14 mouse cellular contexts compared by ENCODE assay signal in genomic region chr14:75929713-75930112, GRCm38 (mm10). TPM values are rescaled to one million over a fixed set of nuclear protein-coding genes. Genes with fewer than 3 reads are reported as not detected.
DNase-seq lines count a peak whose midpoint lies in the region; ATAC-seq and TF ChIP-seq lines count a peak whose summit lies in the region.
"Not testable (repeated sequence)": the region's sequence is repeated elsewhere in the genome, so short reads cannot be mapped to it uniquely, and the experiment has no call there.
"Had no signal": no experiment of that assay in that cellular context is flagged by ENCODE, and none has a peak within 500 bp of the region (broad histone marks: within the 10 kb centered on the region; RNA-seq: fewer than 3 reads in every experiment).

No protein-coding gene starts in this region.

- peak; percentile 31 for DNase-seq in brain, embryonic 14.5 days (ENCODE audit: low read depth)
- not testable (repeated sequence) for DNase-seq in layer of hippocampus, adult 2 months (ENCODE audit: low spot score in 2 of 2)

- not testable (repeated sequence) for TF ChIP-seq CTCF in brain, embryonic 14.5 days (IDR thresholded peaks at IDR 0.05; ENCODE audit: borderline replicate concordance, extremely low read depth, insufficient read depth, insufficient read length); layer of hippocampus, adult 2 months (conservative IDR thresholded peaks at IDR 0.05)

- not testable (repeated sequence) for TF ChIP-seq POLR2A in brain, embryonic 14.5 days (IDR thresholded peaks at IDR 0.05; ENCODE audit: borderline replicate concordance, extremely low read depth, insufficient read depth, insufficient read length, poor library complexity, severe bottlenecking)

- H3K4me3 ChIP-seq in layer of hippocampus, adult 2 months, result not testable (repeated sequence)

- peak overlapping the region; percentile 41; the same call in 1 of the 2 replicates for H3K27ac ChIP-seq in layer of hippocampus, adult 2 months

- peak; percentile 92 for ATAC-seq in frontal cortex, adult (ENCODE audit: low TSS enrichment)

RNA-seq across cellular contexts. Expression of gene Kctd4, which starts 25.1 kb away (rescaled TPM):
- polyA plus RNA-seq in brain, embryonic 14.5 days (2012; rRNA removed), result 3.3 TPM in 2 replicates
- total RNA-seq in layer of hippocampus, adult 2 months (2021), result 10 to 100 TPM; 60.6 to 63.3 TPM
- total RNA-seq: adrenal gland, adult 18-20 months; adrenal gland, adult 2 months; adrenal gland, postnatal 10 days; adrenal gland, postnatal 14 days; adrenal gland, postnatal 25 days; adrenal gland, postnatal 36 days; adrenal gland, postnatal 4 days; CH12.LX had no signal
- polyA plus RNA-seq: adrenal gland, adult 2 months; C2C12; G1E; Patski had no signal
